Mouse (Mus musculus): ENCODE results near the gene Dlg4. TPM values are rescaled to one million over a fixed set of nuclear protein-coding genes. Genes with fewer than 3 reads are reported as not detected.
A peak's percentile ranks its signal among the peaks of the same experiment; 100 is the strongest.

The Dlg4 gene
- total and polyA plus RNA-seq, 3 experiments = 6.5 to 24.7 TPM; not detected in 1

- Histone ChIP-seq H3K9ac (ENCODE audit: control insufficient read depth, low read depth, low read length, poor library complexity, severe bottlenecking) (no peak overlapping the region), H3K36me3 (ENCODE audit: control insufficient read depth in 1 of 2, insufficient read depth in 2 of 2, low read length in 2 of 2) (peaks cover 2 to 14% of the 10 kb centered on the region in 2 experiments; a peak in 3 of 4 replicates), H3K4me3 (ENCODE audit: control insufficient read depth in 1 of 2, insufficient read depth in 1 of 2, low read depth in 2 of 2, low read length in 2 of 2) (no peak overlapping the region), H3K79me2 (ENCODE audit: control insufficient read depth, insufficient read depth, low read length, poor library complexity) (peaks cover 15% of the 10 kb centered on the region), H3K27me3 (ENCODE audit: control insufficient read depth in 1 of 2, insufficient read depth in 2 of 2, low read length in 2 of 2) (no peaks in the 10 kb centered on the region), H3K4me1 (ENCODE audit: control insufficient read depth in 1 of 2, insufficient read depth in 2 of 2, low read length in 2 of 2) (peaks cover 0 to 14% of the 10 kb centered on the region in 2 experiments; a peak in 2 of 4 replicates), H3K27ac (ENCODE audit: control insufficient read depth, low read depth, low read length) (no peak overlapping the region), H3K9me3 (replicated peaks; ENCODE audit: insufficient read depth, low read length) (no peaks in the 10 kb centered on the region)
- TF ChIP-seq SIN3A (IDR thresholded peaks at IDR 0.05; ENCODE audit: low read length) = no peak
- TF ChIP-seq ELF1 (IDR thresholded peaks at IDR 0.05; ENCODE audit: low read depth, low read length) = no peak
- DNase-seq (ENCODE audit: low read depth, low spot score) = no peak
Observed at GRCm38 (mm10) chr11:69989949-69990348, 26.8 kb upstream of the Dlg4 start.

DNA sequence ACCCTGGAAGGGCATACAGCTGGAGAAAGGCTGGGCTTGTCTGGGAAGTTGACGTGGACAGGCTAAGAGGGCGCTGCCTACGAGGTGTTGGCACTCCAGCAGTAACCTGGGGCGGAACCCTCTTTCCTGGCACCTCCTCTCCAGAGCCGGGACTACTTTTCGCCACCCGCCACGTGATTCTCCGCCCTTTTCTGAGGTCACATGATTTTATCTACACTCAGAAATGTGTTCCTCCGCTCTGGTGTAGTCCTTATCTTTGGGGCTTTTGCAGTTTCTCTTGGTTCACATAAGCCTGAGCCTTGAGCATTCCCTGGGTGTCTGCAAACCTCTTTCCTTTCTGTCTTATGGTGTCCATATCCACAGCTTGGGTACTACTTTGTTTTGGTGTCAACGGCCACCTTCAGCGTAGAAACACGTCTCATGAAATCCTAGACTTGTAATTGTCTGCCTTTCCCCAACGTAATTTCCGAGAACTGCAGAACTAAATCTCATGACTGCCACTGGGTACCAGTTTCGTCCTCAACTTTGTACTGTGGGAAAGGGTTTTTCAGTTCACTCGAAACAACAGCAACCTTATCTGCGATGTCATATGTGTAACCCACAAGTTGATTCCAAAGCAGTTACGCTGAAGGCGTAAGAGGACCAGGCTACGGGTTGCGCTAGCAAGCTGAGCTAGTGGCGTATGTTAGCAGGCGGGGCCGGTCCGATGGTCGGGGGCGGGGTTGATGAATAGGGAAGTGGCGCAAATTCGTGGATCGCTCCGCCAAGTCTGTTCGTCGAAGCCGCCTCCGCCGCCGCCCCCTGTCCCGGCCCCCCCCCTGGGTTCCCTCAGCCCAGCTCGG, 25.7 kb upstream of the Dlg4 start, which contains the start of gene Gabarap:
Gene Gabarap, plus strand, starts transcription at position 294 of the 842 bp plus-strand sequence.
- H3K79me2 ChIP-seq (ENCODE audit: control insufficient read depth, insufficient read depth, low read length, poor library complexity) = peaks cover 18% of the 10 kb centered on the region
- DNase-seq (ENCODE audit: low read depth, low spot score) = peak; percentile 100
- H3K27me3 ChIP-seq (ENCODE audit: control insufficient read depth in 1 of 2, insufficient read depth in 2 of 2, low read length in 2 of 2) = no peaks in the 10 kb centered on the region
- H3K27ac ChIP-seq (ENCODE audit: control insufficient read depth, low read depth, low read length) = peak within 1 kb of the TSS; percentile 97
- no peaks in the 10 kb centered on the region for H3K9me3 ChIP-seq (replicated peaks; ENCODE audit: insufficient read depth, low read length)
- peak within 1 kb of the TSS; percentile 48 to 83 for H3K4me3 ChIP-seq (ENCODE audit: control insufficient read depth in 1 of 2, insufficient read depth in 1 of 2, low read depth in 2 of 2, low read length in 2 of 2)
- peaks cover 0 to 14% of the 10 kb centered on the region in 2 experiments; a peak in 2 of 4 replicates for H3K4me1 ChIP-seq (ENCODE audit: control insufficient read depth in 1 of 2, insufficient read depth in 2 of 2, low read length in 2 of 2)
- peaks cover 0 to 16% of the 10 kb centered on the region in 2 experiments; a peak in 2 of 4 replicates for H3K36me3 ChIP-seq (ENCODE audit: control insufficient read depth in 1 of 2, insufficient read depth in 2 of 2, low read length in 2 of 2)
- peak within 1 kb of the TSS; percentile 86 for H3K9ac ChIP-seq (ENCODE audit: control insufficient read depth, low read depth, low read length, poor library complexity, severe bottlenecking)
- TF ChIP-seq POLR2AphosphoS5 (IDR thresholded peaks at IDR 0.05; ENCODE audit: borderline replicate concordance, low read depth, low read length) = peak; percentile 80
- TF ChIP-seq CHD2 (IDR thresholded peaks at IDR 0.05; ENCODE audit: low read length) = peak; percentile 25; the same call in 1 of the 2 replicates
- TF ChIP-seq MAX (IDR thresholded peaks at IDR 0.05; ENCODE audit: low read length) = peak; percentile 98
- no peak for TF ChIP-seq GABPA (IDR thresholded peaks at IDR 0.05; ENCODE audit: low read depth, low read length)
- TF ChIP-seq MYC (IDR thresholded peaks at IDR 0.05; ENCODE audit: low read depth, low read length) = peak; percentile 96
- TF ChIP-seq E2F4 (IDR thresholded peaks at IDR 0.05; ENCODE audit: borderline replicate concordance, low read depth, low read length) = no peak
- TF ChIP-seq USF2 (IDR thresholded peaks at IDR 0.05; ENCODE audit: borderline replicate concordance in 1 of 2, insufficient read depth in 1 of 2, low read depth in 1 of 2, low read length in 2 of 2) = peak; percentile 83 to 97
- TF ChIP-seq MAZ (IDR thresholded peaks at IDR 0.05; ENCODE audit: low read depth, low read length) = no peak
- peak; percentile 81; the same call in 1 of the 2 replicates for TF ChIP-seq ETS1 (IDR thresholded peaks at IDR 0.05; ENCODE audit: low read depth, low read length)
- TF ChIP-seq MYB (IDR thresholded peaks at IDR 0.05; ENCODE audit: low read depth, low read length) = peak; percentile 37; the same call in 1 of the 2 replicates
- peak; percentile 81 for TF ChIP-seq TBP (IDR thresholded peaks at IDR 0.05; ENCODE audit: low read depth, low read length)
- peak; percentile 94 for TF ChIP-seq MXI1 (IDR thresholded peaks at IDR 0.05; ENCODE audit: low read depth, low read length)
- TF ChIP-seq KAT2A (conservative IDR thresholded peaks at IDR 0.05; ENCODE audit: low read depth, low read length) = peak; percentile 88
- peak in 1 of 2 experiments; percentile 54; a peak in 2 of 4 replicates for TF ChIP-seq EP300 (IDR thresholded peaks at IDR 0.05; ENCODE audit: low read depth in 1 of 2, low read length in 2 of 2)
- TF ChIP-seq TAL1 (IDR thresholded peaks at IDR 0.05; ENCODE audit: low read length) = peak; percentile 23; the same call in 1 of the 2 replicates
- no peak for TF ChIP-seq CHD1 (IDR thresholded peaks at IDR 0.05; ENCODE audit: low read depth, low read length)
- no peak for TF ChIP-seq ZKSCAN1 (IDR thresholded peaks at IDR 0.05; ENCODE audit: low read depth, low read length)
- TF ChIP-seq SIN3A (IDR thresholded peaks at IDR 0.05; ENCODE audit: low read length) = peak; percentile 99
- TF ChIP-seq USF1 (IDR thresholded peaks at IDR 0.05; ENCODE audit: low read depth, low read length) = peak; percentile 99
- TF ChIP-seq HCFC1 (IDR thresholded peaks at IDR 0.05; ENCODE audit: low read depth, low read length) = peak; percentile 86
- 0 out of 6 replicates have a peak, but pooled peaks of 1 of the 3 experiments have one; percentile 0 for TF ChIP-seq CTCF (IDR thresholded peaks at IDR 0.05 in 2 of 3, conservative IDR thresholded peaks at IDR 0.05 in 1 of 3; ENCODE audit: control insufficient read depth in 1 of 3, insufficient read depth in 1 of 3, low read depth in 2 of 3, low read length in 3 of 3, poor library complexity in 1 of 3, severe bottlenecking in 1 of 3)
- 0 out of 2 replicates have a peak, but pooled peaks have one; percentile 47 for TF ChIP-seq TCF12 (IDR thresholded peaks at IDR 0.05; ENCODE audit: low read depth, low read length)
- TF ChIP-seq GATA1 (IDR thresholded peaks at IDR 0.05; ENCODE audit: low read depth, low read length) = peak; percentile 97
- no peak for TF ChIP-seq UBTF (IDR thresholded peaks at IDR 0.05; ENCODE audit: borderline replicate concordance, insufficient read depth, low read depth, low read length)
- TF ChIP-seq POLR2A (IDR thresholded peaks at IDR 0.05; ENCODE audit: control insufficient read depth in 1 of 2, insufficient read depth in 1 of 2, low read depth in 1 of 2, low read length in 2 of 2, poor library complexity in 1 of 2) = peak in 1 of 2 experiments; percentile 74; a peak in 2 of 4 replicates
- peak; percentile 73 for TF ChIP-seq ELF1 (IDR thresholded peaks at IDR 0.05; ENCODE audit: low read depth, low read length)
- peak; percentile 80; the same call in 1 of the 2 replicates for TF ChIP-seq ZMIZ1 (IDR thresholded peaks at IDR 0.05; ENCODE audit: low read depth, low read length)
- TF ChIP-seq BHLHE40 (IDR thresholded peaks at IDR 0.05; ENCODE audit: borderline replicate concordance, low read depth, low read length) = peak; percentile 95

All from MEL (cell line).